Mouse (Mus musculus) forebrain, embryonic 14.5 days (tissue): Measurements from ENCODE around the gene Dspp. TPM values are rescaled to one million over a fixed set of nuclear protein-coding genes. Genes with fewer than 3 reads are reported as not detected.
A peak's percentile ranks its signal among the peaks of the same experiment; 100 is the strongest.

ENCODE experiments used
- ATAC-seq: fragments of 200-750 bp; cut with Nextera tagmentation; 2 replicates; pipeline ENCODE4 v1.8.0; 2017; ENCODE audit warnings: mild to moderate bottlenecking, moderate library complexity
- DNase-seq: peaks from one replicate; pipeline ENCODE4 v3.0.0-alpha.2; 2015; ENCODE audit warnings: low spot score
- H3K27ac ChIP-seq: fragments of 300-500 bp; sonication (generic); 2 replicates; pipeline ENCODE4 v1.5.1; 2014; ENCODE audit warnings: low read depth, mild to moderate bottlenecking, control low read depth, low read length, moderate library complexity
- H3K27me3 ChIP-seq: fragments of 300-500 bp; sonication (generic); replicated peaks from 2 replicates; pipeline ENCODE4 v1.6.1; 2014; ENCODE audit warnings: low read length, control low read depth, mixed read lengths; ENCODE audit not compliant: control insufficient read depth, insufficient read depth
- H3K36me3 ChIP-seq: fragments of 300-500 bp; sonication (generic); 2 replicates; pipeline ENCODE4 v1.6.1; 2014; ENCODE audit warnings: low read length, control low read depth; ENCODE audit not compliant: control insufficient read depth, insufficient read depth
- H3K4me1 ChIP-seq: fragments of 300-500 bp; sonication (generic); 2 replicates; pipeline ENCODE4 v1.6.1; 2014; ENCODE audit warnings: antibody characterized with exemption, low read length, control low read depth; ENCODE audit not compliant: control insufficient read depth, insufficient read depth
- H3K4me2 ChIP-seq: fragments of 300-500 bp; sonication (generic); 2 replicates; pipeline ENCODE4 v1.6.1; 2014; ENCODE audit warnings: mild to moderate bottlenecking, control low read depth, low read length
- H3K4me3 ChIP-seq: fragments of 300-500 bp; sonication (generic); 2 replicates; pipeline ENCODE4 v1.5.1; 2014; ENCODE audit warnings: low read depth, low read length, control low read depth
- H3K9ac ChIP-seq: fragments of 300-500 bp; sonication (generic); 2 replicates; pipeline ENCODE4 v1.6.1; 2014; ENCODE audit warnings: mild to moderate bottlenecking, low read length, control low read depth, moderate library complexity
- H3K9me3 ChIP-seq: fragments of 300-500 bp; sonication (generic); replicated peaks from 2 replicates; pipeline ENCODE4 v1.6.1; 2016; ENCODE audit warnings: low read length, control low read depth, mixed read lengths; ENCODE audit not compliant: control insufficient read depth
- WGBS: fragments of 180-500 bp; shearing (Covaris S2); extraction: QIAGEN DNeasy Blood & Tissue Kit; methylation state at CpG from one replicate; pipeline ENCODE4 v1.1.7; 2014; 5-methylcytosine and 5-hydroxymethylcytosine counted together
- polyA plus RNA-seq: library from polyadenylated mRNA; unstranded; fragments of >200 nt; fragmentation: Nextera tagmentation; extraction: Ambion mirVana; gene quantifications from 2 replicates; pipeline ENCODE4 v1.2.1, GENCODE M21; 2014

Dspp gene
- polyA plus RNA-seq, 1 experiment from 2014 or later = not detected

DNA sequence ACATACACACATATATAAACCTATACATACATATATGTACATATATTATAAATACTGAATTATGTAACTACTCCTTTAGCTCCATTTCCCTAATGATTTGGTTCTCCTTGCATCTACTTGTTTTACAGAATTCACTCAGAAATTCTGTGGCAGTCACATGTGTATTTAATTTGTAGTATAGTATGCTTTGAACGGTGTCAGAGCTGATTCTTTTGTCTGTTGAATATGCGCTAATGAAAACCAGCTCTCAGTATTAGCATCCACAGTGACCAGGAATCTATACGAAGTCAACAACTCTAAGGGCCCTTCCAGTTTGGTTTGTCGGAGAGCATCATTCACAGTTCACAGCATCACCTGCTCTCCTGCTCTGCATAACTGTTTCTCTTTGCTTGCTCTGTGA lies 7.0 kb upstream of the Dspp start:
- DNase-seq (no peak), ATAC-seq (no peak)
- H3K4me1 ChIP-seq = no peaks in the 10 kb centered on the region
- H3K4me3 ChIP-seq = no peak overlapping the region
- H3K9ac ChIP-seq = no peak overlapping the region
- no peaks in the 10 kb centered on the region for H3K27me3 ChIP-seq
- WGBS = 79% methylated on average over 4 of the region's 4 CpGs
- no peak overlapping the region for H3K4me2 ChIP-seq
- no peaks in the 10 kb centered on the region for H3K36me3 ChIP-seq
- H3K9me3 ChIP-seq = no peaks in the 10 kb centered on the region
- no peak overlapping the region for H3K27ac ChIP-seq

- H3K4me2 ChIP-seq = no peak overlapping the region
- DNase-seq (no peak), ATAC-seq (no peak)
- no peak overlapping the region for H3K4me3 ChIP-seq
- 0 out of 2 replicates have a peak, but pooled peaks cover 3% of the 10 kb centered on the region for H3K9me3 ChIP-seq
- 83% methylated on average over 6 of the region's 6 CpGs for WGBS
- H3K36me3 ChIP-seq = no peaks in the 10 kb centered on the region
- H3K27ac ChIP-seq = no peak overlapping the region
- H3K4me1 ChIP-seq = no peaks in the 10 kb centered on the region
- H3K9ac ChIP-seq = no peak overlapping the region
- no peaks in the 10 kb centered on the region for H3K27me3 ChIP-seq
Measured at GRCm38 (mm10) chr5:104173094-104173493, 2.6 kb downstream of the Dspp start.

GRCm38 (mm10) chr5:104183743-104184142 lies 13.2 kb downstream of the Dspp start:
- DNase-seq (no peak), ATAC-seq (no peak)
- Histone ChIP-seq H3K4me3 (no peak overlapping the region), H3K27me3 (no peaks in the 10 kb centered on the region), H3K36me3 (no peaks in the 10 kb centered on the region), H3K4me2 (no peak overlapping the region), H3K9me3 (no peaks in the 10 kb centered on the region), H3K27ac (no peak overlapping the region), H3K9ac (no peak overlapping the region), H3K4me1 (no peaks in the 10 kb centered on the region)
- WGBS = 92% methylated on average over 1 of the region's 1 CpGs

- DNase-seq (no peak), ATAC-seq (no peak)
- Histone ChIP-seq H3K27me3 (no peaks in the 10 kb centered on the region), H3K27ac (no peak overlapping the region), H3K4me1 (no peaks in the 10 kb centered on the region), H3K36me3 (no peaks in the 10 kb centered on the region), H3K9ac (no peak overlapping the region), H3K9me3 (no peaks in the 10 kb centered on the region), H3K4me2 (no peak overlapping the region), H3K4me3 (no peak overlapping the region)
- WGBS = 72% methylated on average over 3 of the region's 3 CpGs
Measured at GRCm38 (mm10) chr5:104187281-104187680, 16.8 kb downstream of the Dspp start.

DNA sequence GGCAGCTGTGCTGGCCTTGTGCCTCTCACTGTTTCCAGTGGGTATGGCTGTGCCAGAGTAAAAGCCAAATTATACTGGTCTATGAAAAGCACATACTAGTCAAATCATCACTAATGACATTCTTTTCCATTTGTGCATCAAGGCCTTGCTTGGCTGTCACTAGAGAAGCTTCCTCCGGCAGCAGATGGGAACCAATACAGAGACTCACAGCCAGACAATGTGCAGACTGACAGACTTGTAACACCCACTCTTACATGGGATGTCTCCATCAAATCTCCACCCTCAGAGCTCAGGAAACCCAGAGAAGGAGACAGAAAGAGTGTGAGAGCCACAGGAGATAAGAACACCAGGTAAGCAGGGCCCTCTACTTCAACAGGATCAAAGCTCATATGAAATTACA lies 24.6 kb downstream of the Dspp start:
- DNase-seq (no peak), ATAC-seq (no peak)
- no peak overlapping the region for H3K27ac ChIP-seq
- H3K9me3 ChIP-seq = no peaks in the 10 kb centered on the region
- H3K27me3 ChIP-seq = no peaks in the 10 kb centered on the region
- no peaks in the 10 kb centered on the region for H3K36me3 ChIP-seq
- no peak overlapping the region for H3K4me2 ChIP-seq
- 94% methylated on average over 1 of the region's 1 CpGs for WGBS
- H3K4me3 ChIP-seq = no peak overlapping the region
- no peak overlapping the region for H3K9ac ChIP-seq
- H3K4me1 ChIP-seq = no peaks in the 10 kb centered on the region

DNA sequence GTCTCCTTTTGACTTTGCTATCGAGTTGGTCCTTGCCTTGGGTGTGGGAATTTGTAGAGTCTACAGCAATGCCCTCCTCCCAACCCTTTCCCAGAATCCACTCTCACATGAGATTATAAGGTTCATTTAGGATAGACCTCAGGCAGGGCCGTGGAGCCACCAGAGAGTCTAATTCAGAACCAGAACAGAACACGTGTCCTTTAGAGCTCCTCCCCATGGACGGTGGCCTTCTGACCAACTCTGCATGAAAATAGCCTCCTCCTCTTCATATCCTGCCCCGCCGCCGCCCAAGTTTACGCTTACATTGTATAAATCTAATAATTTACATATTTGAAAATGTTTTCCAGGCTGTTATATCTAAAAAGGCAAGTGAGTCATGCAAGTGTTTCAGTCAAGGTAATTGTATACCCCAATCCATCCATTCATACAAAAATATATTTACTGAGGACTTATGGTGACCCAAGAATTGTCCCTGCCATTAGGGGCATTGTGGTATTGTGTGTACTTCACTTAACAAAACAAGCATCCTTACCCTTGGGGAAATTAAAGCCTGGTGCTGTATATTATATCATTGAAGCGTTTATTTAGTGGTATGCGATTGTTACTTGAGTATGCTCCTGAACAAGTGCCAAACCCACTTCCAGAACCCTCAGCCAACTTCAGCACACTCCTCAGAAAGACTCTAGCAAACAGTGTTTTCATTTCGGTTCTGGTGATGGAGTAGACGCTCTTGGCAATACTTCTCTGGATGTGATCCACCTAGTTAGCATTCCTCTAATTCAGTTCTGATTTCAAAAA lies 30.8 kb downstream of the Dspp start:
- WGBS = 94% methylated on average over 12 of the region's 12 CpGs
- DNase-seq (peak; percentile 13), ATAC-seq (no peak)
- Histone ChIP-seq H3K9me3 (no peaks in the 10 kb centered on the region), H3K27me3 (no peaks in the 10 kb centered on the region), H3K9ac (no peak overlapping the region), H3K4me3 (no peak overlapping the region), H3K27ac (no peak overlapping the region), H3K36me3 (no peaks in the 10 kb centered on the region), H3K4me1 (no peaks in the 10 kb centered on the region), H3K4me2 (no peak overlapping the region)

GRCm38 (mm10) chr5:104202351-104202750 lies 31.8 kb downstream of the Dspp start, which contains the start of gene Dmp1:
Dmp1 (plus strand) TSS chr5:104202613.
- no peaks in the 10 kb centered on the region for H3K36me3 ChIP-seq
- no peak within 1 kb of the TSS for H3K4me2 ChIP-seq
- H3K4me1 ChIP-seq = no peaks in the 10 kb centered on the region
- 80% methylated on average over 5 of the region's 5 CpGs for WGBS
- DNase-seq (no peak), ATAC-seq (no peak)
- no peaks in the 10 kb centered on the region for H3K9me3 ChIP-seq
- H3K27ac ChIP-seq = no peak within 1 kb of the TSS
- no peak within 1 kb of the TSS for H3K9ac ChIP-seq
- no peak within 1 kb of the TSS for H3K4me3 ChIP-seq
- no peaks in the 10 kb centered on the region for H3K27me3 ChIP-seq

GRCm38 (mm10) chr5:104212531-104212930 lies 42.0 kb downstream of the Dspp start:
- Histone ChIP-seq H3K4me1 (no peaks in the 10 kb centered on the region), H3K4me2 (no peak overlapping the region), H3K4me3 (no peak overlapping the region), H3K27ac (no peak overlapping the region), H3K27me3 (no peaks in the 10 kb centered on the region), H3K9ac (no peak overlapping the region), H3K36me3 (no peaks in the 10 kb centered on the region), H3K9me3 (no peaks in the 10 kb centered on the region)
- DNase-seq (no peak), ATAC-seq (no peak)
- WGBS = 89% methylated on average over 11 of the region's 11 CpGs

DNA sequence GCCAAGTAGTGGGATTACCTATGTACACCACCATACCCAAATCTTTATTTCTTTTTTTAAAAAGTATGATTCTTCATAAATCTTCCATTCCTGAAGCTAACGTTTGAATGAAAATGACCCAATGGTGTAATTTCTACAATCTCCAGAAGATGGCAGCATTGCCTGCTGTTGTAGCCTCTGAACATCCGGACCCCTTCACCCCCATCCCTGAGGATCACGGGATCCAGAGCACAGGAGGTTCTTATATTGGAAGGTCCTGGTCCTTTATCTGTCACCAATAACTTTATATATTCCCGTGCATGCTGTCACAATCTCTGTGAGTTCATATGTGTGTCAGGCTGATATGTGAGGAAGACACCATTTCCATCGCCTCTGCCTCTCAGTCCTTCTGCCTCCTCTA lies 48.4 kb downstream of the Dspp start:
- 32% methylated on average over 5 of the region's 5 CpGs for WGBS
- no peaks in the 10 kb centered on the region for H3K9me3 ChIP-seq
- no peak overlapping the region for H3K27ac ChIP-seq
- no peak overlapping the region for H3K4me3 ChIP-seq
- ATAC-seq = peak; percentile 52; the same call in 1 of the 2 replicates
- H3K4me1 ChIP-seq = no peaks in the 10 kb centered on the region
- no peak overlapping the region for H3K9ac ChIP-seq
- DNase-seq = peak; percentile 69
- H3K4me2 ChIP-seq = no peak overlapping the region
- no peaks in the 10 kb centered on the region for H3K27me3 ChIP-seq
- H3K36me3 ChIP-seq = no peaks in the 10 kb centered on the region
